Mouse (Mus musculus): ENCODE measurements around the gene Rab2b.

GRCm38 (mm10) chr14:52316441-52317225 lies 37.3 kb upstream of the Rab2b start:
- TF ChIP-seq CTCF (IDR thresholded peaks at IDR 0.05; ENCODE audit: insufficient read depth, low read depth, low read length) = no peak
- no peak for TF ChIP-seq POLR2A (IDR thresholded peaks at IDR 0.05; ENCODE audit: insufficient read depth, low read depth, low read length)

Measured in olfactory bulb, adult 2 months (tissue).